Mouse (Mus musculus): ENCODE results near the gene Defb35.

- TF ChIP-seq CTCF (IDR thresholded peaks at IDR 0.05; ENCODE audit: low read depth, low read length) (no peak), POLR2A (IDR thresholded peaks at IDR 0.05; ENCODE audit: extremely low read depth, insufficient read depth, low read length) (no peak)
These were observed 20.3 kb downstream of the Defb35 start, which contains the start of gene Fam90a1a for GRCm38 (mm10) chr8:21958414-21958813.

All from liver, adult 2 months (tissue).